Mouse (Mus musculus) embryonic facial prominence, embryonic 13.5 days (tissue): ENCODE measurements around the gene Foxred1. TPM values are rescaled to one million over a fixed set of nuclear protein-coding genes. Genes with fewer than 3 reads are reported as not detected.

Source experiments
- ATAC-seq: fragments of 200-750 bp; cut with Nextera tagmentation; 2 replicates; pipeline ENCODE4 v1.8.0; 2017; ENCODE audit warnings: low read depth; ENCODE audit not compliant: insufficient number of reproducible peaks, insufficient read depth, low FRiP score, low TSS enrichment
- H3K27ac ChIP-seq: fragments of 300-500 bp; sonication (generic); 2 replicates; pipeline ENCODE4 v1.5.1; 2015; ENCODE audit warnings: moderate library complexity, mild to moderate bottlenecking, inconsistent platforms
- H3K27me3 ChIP-seq: fragments of 300-500 bp; sonication (generic); 2 replicates; pipeline ENCODE4 v1.6.1; 2015; ENCODE audit warnings: mild to moderate bottlenecking, inconsistent platforms
- H3K36me3 ChIP-seq: fragments of 300-500 bp; sonication (generic); 2 replicates; pipeline ENCODE4 v1.6.1; 2015; ENCODE audit warnings: mild to moderate bottlenecking, inconsistent platforms
- H3K4me1 ChIP-seq: fragments of 300-500 bp; sonication (generic); 2 replicates; pipeline ENCODE4 v1.6.1; 2015; ENCODE audit warnings: inconsistent platforms
- H3K4me2 ChIP-seq: fragments of 300-500 bp; sonication (generic); 2 replicates; pipeline ENCODE4 v1.6.1; 2015; ENCODE audit warnings: moderate library complexity, mild to moderate bottlenecking, inconsistent platforms
- H3K4me3 ChIP-seq: fragments of 300-500 bp; sonication (generic); 2 replicates; pipeline ENCODE4 v1.5.1; 2015; ENCODE audit warnings: mild to moderate bottlenecking, inconsistent platforms
- H3K9ac ChIP-seq: fragments of 300-500 bp; sonication (generic); 2 replicates; pipeline ENCODE4 v1.6.1; 2015; ENCODE audit warnings: mild to moderate bottlenecking, inconsistent platforms
- H3K9me3 ChIP-seq: fragments of 300-500 bp; sonication (generic); 2 replicates; pipeline ENCODE4 v1.6.1; 2016; ENCODE audit warnings: inconsistent platforms
- WGBS: fragments of 180-500 bp; shearing (Covaris S2); methylation state at CpG from one replicate; pipeline ENCODE4 v1.1.7; 2015; ENCODE audit warnings: mixed read lengths; 5-methylcytosine and 5-hydroxymethylcytosine counted together
- polyA plus RNA-seq: library from polyadenylated mRNA; unstranded; fragments of >200 nt; fragmentation: Nextera tagmentation; extraction: Ambion mirVana; gene quantifications from 2 replicates; pipeline ENCODE4 v1.2.1, GENCODE M21; 2015

Gene Foxred1
- polyA plus RNA-seq, 1 experiment from 2014 or later: 44.9 TPM

GRCm38 (mm10) chr9:35188700-35189099 is 22.2 kb downstream of the Foxred1 start:
- no peak for ATAC-seq
- Histone ChIP-seq H3K4me2 (no peak overlapping the region), H3K4me3 (no peak overlapping the region), H3K9me3 (no peaks in the 10 kb centered on the region), H3K27me3 (no peaks in the 10 kb centered on the region), H3K9ac (no peak overlapping the region), H3K27ac (no peak overlapping the region), H3K36me3 (peaks cover 40% of the 10 kb centered on the region), H3K4me1 (peaks cover 8% of the 10 kb centered on the region)
- WGBS: 76% methylated on average over 22 of the region's 22 CpGs

GRCm38 (mm10) chr9:35187351-35187903 is 23.4 kb downstream of the Foxred1 start:
- no peak for ATAC-seq
- no peak overlapping the region for H3K4me3 ChIP-seq
- H3K9me3 ChIP-seq: no peaks in the 10 kb centered on the region
- no peak overlapping the region for H3K4me2 ChIP-seq
- H3K4me1 ChIP-seq: no peaks in the 10 kb centered on the region
- no peak overlapping the region for H3K27ac ChIP-seq
- H3K27me3 ChIP-seq: no peaks in the 10 kb centered on the region
- peaks cover 40% of the 10 kb centered on the region for H3K36me3 ChIP-seq
- no peak overlapping the region for H3K9ac ChIP-seq
- 89% methylated on average over 10 of the region's 10 CpGs for WGBS

GRCm38 (mm10) chr9:35186430-35186829 is 24.4 kb downstream of the Foxred1 start:
- Histone ChIP-seq H3K4me3 (no peak overlapping the region), H3K4me2 (no peak overlapping the region), H3K27me3 (no peaks in the 10 kb centered on the region), H3K9ac (no peak overlapping the region), H3K9me3 (no peaks in the 10 kb centered on the region), H3K4me1 (no peaks in the 10 kb centered on the region), H3K27ac (no peak overlapping the region), H3K36me3 (peaks cover 38% of the 10 kb centered on the region)
- no peak for ATAC-seq
- WGBS: 74% methylated on average over 4 of the region's 4 CpGs

GRCm38 (mm10) chr9:35183359-35183758 is 27.5 kb downstream of the Foxred1 start:
- Histone ChIP-seq H3K27me3 (no peaks in the 10 kb centered on the region), H3K4me2 (no peak overlapping the region), H3K9ac (no peak overlapping the region), H3K36me3 (peaks cover 17% of the 10 kb centered on the region), H3K4me3 (no peak overlapping the region), H3K27ac (no peak overlapping the region), H3K9me3 (no peaks in the 10 kb centered on the region), H3K4me1 (no peaks in the 10 kb centered on the region)
- ATAC-seq: no peak
- 69% methylated on average over 5 of the region's 5 CpGs for WGBS

- Histone ChIP-seq H3K4me1 (no peaks in the 10 kb centered on the region), H3K4me3 (no peak overlapping the region), H3K9ac (no peak overlapping the region), H3K9me3 (no peaks in the 10 kb centered on the region), H3K27ac (no peak overlapping the region), H3K27me3 (no peaks in the 10 kb centered on the region), H3K36me3 (peaks cover 12% of the 10 kb centered on the region), H3K4me2 (no peak overlapping the region)
- ATAC-seq: no peak
- 83% methylated on average over 2 of the region's 2 CpGs for WGBS
These were observed 28.0 kb downstream of the Foxred1 start for GRCm38 (mm10) chr9:35182832-35183231.

GRCm38 (mm10) chr9:35176124-35176659 is 34.7 kb downstream of the Foxred1 start:
- ATAC-seq: no peak
- H3K4me1 ChIP-seq: peaks cover 12% of the 10 kb centered on the region
- no peak overlapping the region for H3K9ac ChIP-seq
- no peaks in the 10 kb centered on the region for H3K36me3 ChIP-seq
- H3K4me3 ChIP-seq: peak overlapping the region; percentile 64
- WGBS: 46% methylated on average over 14 of the region's 14 CpGs
- H3K27me3 ChIP-seq: no peaks in the 10 kb centered on the region
- H3K9me3 ChIP-seq: no peaks in the 10 kb centered on the region
- H3K4me2 ChIP-seq: peak overlapping the region; percentile 88
- H3K27ac ChIP-seq: peak overlapping the region; percentile 91; the same call in 1 of the 2 replicates

GRCm38 (mm10) chr9:35175251-35176123 is 35.4 kb downstream of the Foxred1 start, which contains the start of gene Dcps:
Gene Dcps, minus strand, starts transcription at chr9:35176061.
- peak within 1 kb of the TSS; percentile 88 for H3K4me2 ChIP-seq
- H3K4me1 ChIP-seq: peaks cover 12% of the 10 kb centered on the region
- under 1% methylated on average over 38 of the region's 38 CpGs for WGBS
- H3K9ac ChIP-seq: peak within 1 kb of the TSS; percentile 76
- peaks cover 5% of the 10 kb centered on the region; the same call in 1 of the 2 replicates for H3K36me3 ChIP-seq
- H3K27me3 ChIP-seq: no peaks in the 10 kb centered on the region
- H3K27ac ChIP-seq: peak within 1 kb of the TSS; percentile 91
- no peaks in the 10 kb centered on the region for H3K9me3 ChIP-seq
- H3K4me3 ChIP-seq: peak within 1 kb of the TSS; percentile 64
- ATAC-seq: peak; percentile 91

GRCm38 (mm10) chr9:35173331-35173730 is 37.5 kb downstream of the Foxred1 start:
- no peaks in the 10 kb centered on the region for H3K9me3 ChIP-seq
- 85% methylated on average over 1 of the region's 1 CpGs for WGBS

GRCm38 (mm10) chr9:35170071-35170470 is 40.8 kb downstream of the Foxred1 start:
- H3K27me3 ChIP-seq: no peaks in the 10 kb centered on the region
- no peak for ATAC-seq
- no peak overlapping the region for H3K4me3 ChIP-seq
- no peak overlapping the region for H3K27ac ChIP-seq
- H3K4me1 ChIP-seq: peaks cover 11% of the 10 kb centered on the region
- H3K9ac ChIP-seq: no peak overlapping the region
- peaks cover 13% of the 10 kb centered on the region; the same call in 1 of the 2 replicates for H3K36me3 ChIP-seq
- H3K4me2 ChIP-seq: no peak overlapping the region
- H3K9me3 ChIP-seq: no peaks in the 10 kb centered on the region
- 93% methylated on average over 7 of the region's 7 CpGs for WGBS

More at GRCm38 (mm10) chr9:35173331-35173730, 37.5 kb downstream of the Foxred1 start:
- no peak overlapping the region for H3K4me3 ChIP-seq
- H3K9ac ChIP-seq: no peak overlapping the region
- H3K27me3 ChIP-seq: no peaks in the 10 kb centered on the region
- H3K4me2 ChIP-seq: no peak overlapping the region
- no peak for ATAC-seq
- H3K27ac ChIP-seq: no peak overlapping the region
- peaks cover 13% of the 10 kb centered on the region; the same call in 1 of the 2 replicates for H3K36me3 ChIP-seq
- peaks cover 12% of the 10 kb centered on the region for H3K4me1 ChIP-seq

- ATAC-seq: no peak
- H3K36me3 ChIP-seq: peaks cover 19% of the 10 kb centered on the region
- WGBS: 25% methylated on average over 9 of the region's 9 CpGs
These were observed 43.8 kb downstream of the Foxred1 start for GRCm38 (mm10) chr9:35166798-35167635.

GRCm38 (mm10) chr9:35166144-35166797 is 44.6 kb downstream of the Foxred1 start:
- Histone ChIP-seq H3K36me3 (peaks cover 21% of the 10 kb centered on the region), H3K4me2 (no peak overlapping the region), H3K9me3 (no peaks in the 10 kb centered on the region), H3K4me1 (no peaks in the 10 kb centered on the region), H3K9ac (no peak overlapping the region), H3K4me3 (no peak overlapping the region), H3K27me3 (no peaks in the 10 kb centered on the region), H3K27ac (no peak overlapping the region)
- ATAC-seq: no peak
- WGBS: 12% methylated on average over 3 of the region's 3 CpGs

More at GRCm38 (mm10) chr9:35166798-35167635, 43.8 kb downstream of the Foxred1 start:
- Histone ChIP-seq H3K27me3 (no peaks in the 10 kb centered on the region), H3K4me3 (no peak overlapping the region), H3K4me2 (no peak overlapping the region), H3K9ac (no peak overlapping the region), H3K27ac (no peak overlapping the region), H3K4me1 (no peaks in the 10 kb centered on the region), H3K9me3 (no peaks in the 10 kb centered on the region)
